Mouse (Mus musculus) bone marrow macrophage, adult 2 months (primary cell): Measurements from ENCODE around the gene Tenm4. TPM values are rescaled to one million over a fixed set of nuclear protein-coding genes. Genes with fewer than 3 reads are reported as not detected.

ENCODE experiments used
- H3K27ac ChIP-seq: 2 replicates; pipeline ENCODE4 v1.5.1; 2012; ENCODE audit warnings: low read depth, low read length; ENCODE audit not compliant: insufficient read depth
- H3K4me1 ChIP-seq: 2 replicates; pipeline ENCODE4 v1.6.1; 2012; ENCODE audit warnings: low read length; ENCODE audit not compliant: control insufficient read depth, insufficient read depth
- H3K4me3 ChIP-seq: 2 replicates; pipeline ENCODE4 v1.5.1; 2012; ENCODE audit warnings: mild to moderate bottlenecking, low read length, moderate library complexity; ENCODE audit not compliant: insufficient read depth
- CTCF ChIP-seq: IDR thresholded peaks from 2 replicates; pipeline ENCODE4 v1.5.1; 2012; ENCODE audit warnings: low read depth, mild to moderate bottlenecking, low read length, moderate library complexity
- POLR2A ChIP-seq: IDR thresholded peaks from 2 replicates; pipeline ENCODE4 v1.6.1; 2012; ENCODE audit warnings: mild to moderate bottlenecking, low read depth, low read length, borderline replicate concordance
- polyA plus RNA-seq: library from polyadenylated mRNA; stranded (reverse); fragments of >200 nt; gene quantifications from 2 replicates; pipeline ENCODE4 v1.2.4, GENCODE M21; 2012; ENCODE audit not compliant: missing spikeins, insufficient read depth, insufficient read length

The Tenm4 gene
- polyA plus RNA-seq, 1 experiment = not detected

DNA sequence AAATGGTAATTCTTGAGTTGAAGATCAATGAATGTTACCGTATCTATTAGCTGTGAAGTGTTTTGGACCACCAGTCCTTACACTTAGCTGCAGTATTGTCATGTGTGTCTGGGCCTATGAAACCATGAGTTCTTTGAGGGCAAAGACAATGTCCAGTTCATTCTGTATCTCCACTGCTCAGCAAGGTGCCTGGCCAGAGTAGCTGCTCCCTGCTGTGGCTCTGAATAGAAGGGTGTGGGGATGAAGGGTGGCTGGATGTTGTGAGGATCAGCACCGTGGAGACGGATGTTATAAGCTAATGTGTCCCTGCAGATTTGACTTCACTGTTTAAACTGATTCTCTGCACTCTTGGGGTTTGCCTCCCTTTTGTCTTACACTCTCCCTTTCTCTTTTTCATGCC is 734.4 kb downstream of the Tenm4 start:
- no peak for TF ChIP-seq POLR2A
- TF ChIP-seq CTCF = no peak
- no peak overlapping the region for H3K4me3 ChIP-seq
- no peak overlapping the region for H3K27ac ChIP-seq
- H3K4me1 ChIP-seq = no peaks in the 10 kb centered on the region

DNA sequence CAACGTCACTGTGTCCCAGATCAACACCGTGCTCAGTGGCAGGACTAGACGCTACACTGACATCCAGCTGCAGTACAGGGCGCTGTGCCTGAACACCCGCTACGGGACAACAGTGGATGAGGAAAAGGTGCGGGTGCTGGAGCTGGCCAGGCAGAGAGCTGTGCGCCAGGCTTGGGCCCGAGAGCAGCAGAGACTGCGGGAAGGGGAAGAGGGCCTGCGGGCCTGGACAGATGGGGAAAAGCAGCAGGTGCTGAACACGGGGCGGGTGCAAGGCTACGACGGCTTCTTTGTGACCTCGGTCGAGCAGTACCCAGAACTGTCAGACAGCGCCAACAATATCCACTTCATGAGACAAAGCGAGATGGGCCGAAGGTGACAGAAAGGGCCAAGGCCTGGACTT is 735.2 kb downstream of the Tenm4 start:
- Histone ChIP-seq H3K4me1 (no peaks in the 10 kb centered on the region), H3K27ac (no peak overlapping the region), H3K4me3 (no peak overlapping the region)
- TF ChIP-seq POLR2A (no peak), CTCF (no peak)

DNA sequence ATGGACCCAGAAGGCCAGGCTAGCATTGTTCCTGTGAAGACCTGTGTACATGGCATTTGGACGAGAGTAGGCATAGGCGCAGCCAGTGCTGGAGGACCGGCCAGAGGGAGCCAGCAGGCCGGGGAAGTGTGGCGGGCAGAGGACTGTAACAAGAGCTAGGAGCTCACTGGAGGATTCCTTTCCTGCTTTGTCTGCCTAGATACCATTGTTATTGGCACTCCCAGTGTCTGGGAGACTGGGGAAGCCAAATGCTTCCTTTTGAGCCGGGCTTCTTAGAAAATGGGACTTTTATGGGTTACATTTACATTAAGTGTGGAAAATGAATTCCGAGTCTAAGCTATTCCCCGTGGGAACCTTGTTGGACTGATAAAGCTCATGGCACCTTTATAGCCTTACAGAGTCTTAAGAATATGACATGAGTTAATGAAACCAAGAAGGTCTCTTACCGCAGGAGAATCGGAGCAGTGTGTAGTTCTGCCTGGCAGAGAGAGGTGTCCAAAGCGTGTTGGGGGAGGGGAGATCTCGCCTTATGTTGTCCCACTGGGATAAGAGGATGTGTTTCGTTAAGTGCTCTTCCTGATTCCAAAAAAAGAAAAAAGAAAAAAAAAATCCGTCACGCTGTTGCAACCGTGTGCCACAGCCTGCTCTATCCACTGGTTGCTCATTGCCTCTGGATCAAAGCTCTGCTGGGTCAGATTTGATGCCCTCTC is 737.1 kb downstream of the Tenm4 start:
- Histone ChIP-seq H3K27ac (no peak overlapping the region), H3K4me3 (no peak overlapping the region), H3K4me1 (no peaks in the 10 kb centered on the region)
- TF ChIP-seq POLR2A = no peak
- TF ChIP-seq CTCF = no peak

DNA sequence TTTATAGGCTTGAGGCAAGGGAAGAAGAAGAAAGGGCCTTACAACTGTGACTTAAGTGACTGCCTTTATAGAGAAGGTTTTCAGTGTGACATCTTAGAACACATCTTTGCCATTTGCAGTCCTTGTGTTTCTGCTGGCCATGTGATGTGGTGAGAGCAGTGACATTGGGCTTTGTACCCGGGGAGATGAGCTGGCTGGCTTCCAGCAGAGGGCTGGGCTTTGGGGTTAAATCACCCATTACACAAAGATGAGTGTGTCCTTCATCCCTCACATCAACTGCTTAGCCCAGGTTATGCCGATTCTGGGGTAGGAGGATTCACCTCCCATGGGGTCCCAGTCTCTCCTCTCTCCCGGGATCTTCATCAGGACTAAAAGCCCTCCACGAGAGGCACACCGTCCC is 738.8 kb downstream of the Tenm4 start:
- TF ChIP-seq POLR2A = no peak
- no peak for TF ChIP-seq CTCF
- no peaks in the 10 kb centered on the region for H3K4me1 ChIP-seq

DNA sequence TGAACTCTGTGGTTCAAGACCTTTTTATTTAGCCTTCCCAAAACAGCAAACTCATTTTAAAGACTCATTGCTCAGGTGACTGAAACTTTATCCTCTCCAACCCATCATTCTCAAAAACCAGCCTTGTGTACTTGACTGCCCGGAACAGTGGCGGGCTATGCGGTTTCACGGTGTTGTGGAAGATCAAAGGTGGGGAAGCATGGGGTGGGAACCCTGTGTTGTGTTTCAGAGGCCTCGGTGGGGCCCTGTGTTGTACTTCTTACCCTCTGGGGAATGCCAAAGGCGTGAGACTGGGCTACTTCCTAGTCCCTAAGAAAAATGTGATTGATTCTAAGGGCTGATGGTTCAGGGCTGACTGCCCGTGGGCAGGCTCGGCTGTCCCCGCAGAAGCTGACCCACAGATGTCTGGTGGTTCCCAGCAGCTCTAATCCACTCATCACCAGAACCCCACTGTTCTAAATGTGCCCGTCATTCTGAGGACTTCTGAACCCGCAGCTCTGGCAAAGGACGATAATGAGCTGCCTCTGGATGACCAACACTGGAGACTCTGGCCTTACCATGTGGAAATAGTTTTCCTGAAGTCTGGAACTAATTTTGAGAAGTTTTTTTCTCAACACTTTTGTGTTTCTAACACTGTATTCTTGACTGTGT is 739.4 kb downstream of the Tenm4 start:
- Histone ChIP-seq H3K4me3 (no peak overlapping the region), H3K27ac (no peak overlapping the region), H3K4me1 (no peaks in the 10 kb centered on the region)
- no peak for TF ChIP-seq CTCF
- no peak for TF ChIP-seq POLR2A

More for the DNA sequence above, 738.8 kb downstream of the Tenm4 start:
- Histone ChIP-seq H3K27ac (no peak overlapping the region), H3K4me3 (no peak overlapping the region)

DNA sequence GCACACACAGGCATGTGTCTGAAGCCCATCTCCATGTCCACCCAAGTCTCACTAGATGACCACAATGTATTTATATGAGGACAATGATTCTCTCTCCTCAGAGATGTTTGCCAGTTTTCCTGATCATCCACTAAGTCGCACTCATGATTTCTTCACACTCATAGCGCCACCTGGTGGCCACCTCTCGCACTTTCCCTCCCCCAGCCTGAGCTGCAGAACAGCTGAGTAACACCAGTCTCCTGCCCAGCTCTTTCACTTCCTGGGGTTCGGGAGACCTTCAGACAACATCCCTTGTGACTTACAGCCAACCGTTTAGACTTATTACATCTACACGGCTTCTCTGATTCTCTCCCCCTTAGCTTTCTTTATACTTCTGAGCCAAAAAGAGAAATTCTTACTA is 743.0 kb downstream of the Tenm4 start:
- no peak overlapping the region for H3K4me3 ChIP-seq
- no peak for TF ChIP-seq POLR2A
- peak; percentile 71 for TF ChIP-seq CTCF
- H3K4me1 ChIP-seq = no peaks in the 10 kb centered on the region
- no peak overlapping the region for H3K27ac ChIP-seq

DNA sequence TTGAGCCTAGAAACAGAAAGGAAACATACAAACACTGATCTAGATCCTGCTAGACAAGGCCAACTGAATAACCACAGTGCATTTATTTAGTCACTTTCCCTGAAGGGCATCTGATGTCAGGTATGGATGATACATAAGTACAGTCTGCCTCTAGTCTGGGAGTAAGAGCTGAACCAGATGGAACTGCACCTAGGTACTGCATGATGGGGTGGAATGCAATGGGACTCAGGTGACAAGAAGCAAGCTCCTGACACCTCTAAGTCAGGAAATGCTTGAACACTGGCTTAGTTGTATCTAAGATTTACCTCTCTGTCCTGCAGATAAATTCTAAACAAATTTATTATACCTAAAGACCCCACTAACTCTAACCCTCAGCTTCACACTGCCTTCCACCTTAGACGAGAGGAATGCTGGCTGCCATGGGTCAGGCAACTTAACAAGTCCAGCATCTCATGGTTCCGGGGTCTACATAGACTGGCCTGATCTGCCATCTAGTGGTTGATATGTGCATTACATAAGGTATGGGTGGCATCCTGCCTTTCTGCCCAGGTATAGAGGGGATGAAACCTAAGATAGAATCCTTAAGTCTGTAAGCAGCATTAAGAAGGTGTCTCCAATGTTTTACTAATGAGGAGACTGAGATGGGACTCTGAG is 744.5 kb downstream of the Tenm4 start:
- TF ChIP-seq CTCF (peak; percentile 48; the same call in 1 of the 2 replicates), POLR2A (no peak)
- H3K4me3 ChIP-seq = no peak overlapping the region
- H3K27ac ChIP-seq = no peak overlapping the region
- no peaks in the 10 kb centered on the region for H3K4me1 ChIP-seq

DNA sequence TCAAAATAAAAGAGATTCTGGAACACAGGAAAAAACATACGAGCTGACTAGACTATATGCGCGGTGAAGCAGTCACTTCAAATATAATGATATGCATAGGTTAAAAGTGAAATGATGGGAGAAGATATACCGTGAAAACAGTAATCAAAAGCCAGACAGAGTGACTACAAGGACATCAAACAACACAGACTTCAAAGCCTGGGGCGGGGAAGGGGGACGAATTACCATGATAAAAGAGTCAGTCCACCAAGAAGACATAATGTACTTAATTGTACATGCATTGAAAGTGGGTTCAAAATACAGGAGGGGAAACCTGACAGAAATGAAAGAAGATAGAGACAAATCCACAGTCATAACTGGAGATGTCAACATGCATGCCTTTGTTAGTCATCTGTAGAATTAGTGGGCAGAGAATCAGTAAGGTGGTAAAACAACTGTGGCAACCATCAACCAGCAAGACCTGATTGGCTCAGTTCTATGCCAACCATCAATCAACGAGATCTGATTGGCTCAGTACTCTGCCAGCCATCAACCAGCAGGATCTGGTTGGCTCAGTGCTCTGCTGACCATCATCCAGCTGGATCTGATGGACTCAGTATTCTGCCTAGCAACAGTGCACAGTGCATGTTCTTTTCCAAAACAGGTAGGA is 749.5 kb downstream of the Tenm4 start:
- no peak overlapping the region for H3K4me3 ChIP-seq

DNA sequence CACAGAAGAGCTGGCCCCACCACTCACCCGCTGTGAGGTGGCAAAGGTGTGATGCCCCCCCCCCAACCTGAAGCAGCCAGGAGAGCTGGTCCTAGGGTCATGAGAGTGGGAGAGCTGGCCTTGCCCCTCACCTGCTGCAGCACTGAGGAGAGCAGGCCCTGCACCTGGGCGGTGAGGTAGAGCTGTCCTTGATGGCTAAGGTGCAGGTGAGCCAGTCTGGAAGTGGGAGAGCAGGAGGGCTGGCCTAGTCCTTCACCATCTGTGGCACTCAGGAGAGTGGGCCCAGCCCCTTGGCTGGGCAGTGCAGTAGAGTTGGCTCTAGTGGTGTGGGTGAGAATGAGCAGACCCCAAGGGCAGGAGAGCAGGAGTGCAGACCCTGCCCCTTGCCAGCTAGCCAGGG is 751.9 kb downstream of the Tenm4 start:
- H3K27ac ChIP-seq = no peak overlapping the region
- no peaks in the 10 kb centered on the region for H3K4me1 ChIP-seq
- no peak for TF ChIP-seq CTCF
- no peak for TF ChIP-seq POLR2A
- H3K4me3 ChIP-seq = no peak overlapping the region

More for the DNA sequence above, 749.5 kb downstream of the Tenm4 start:
- Histone ChIP-seq H3K4me1 (no peaks in the 10 kb centered on the region), H3K27ac (no peak overlapping the region)
- no peak for TF ChIP-seq CTCF
- no peak for TF ChIP-seq POLR2A
